Mouse (Mus musculus) T-helper 17 cell (primary cell): ENCODE measurements around the gene Gm14459.

Experiments
- in situ Hi-C, 2 experiments: fragments of 300-600 bp; cut with MboI, MseI; formaldehyde crosslinking; loops; 1 replicate in 1 of 2; 2 replicates in 1 of 2; pipeline ENCODE4 v1.15.1; 2025; ENCODE audit warnings: high pct_unique_total_duplicates in 2 of 2

Gene Gm14459

GRCm38 (mm10) chrX:8524854-8525253 lies at the start of gene Gm14459:
Gene Gm14459 (minus strand): TSS chrX:8524954.
- in situ Hi-C loops = loop anchor here in 1 of 2 experiments (5.0 kb wide), 1 partner anchor 68 kb away; no protein-coding TSS in a partner anchor

- in situ Hi-C loops = loop anchor here (5.0 to 10.0 kb wide), 2 partner anchors 39 to 567 kb away; no protein-coding TSS in a partner anchor
Measured at GRCm38 (mm10) chrX:8548155-8548554, 23.4 kb upstream of the Gm14459 start, which contains the start of gene Ssxb6. Gene Ssxb6 (minus strand): TSS chrX:8548255.
